Mouse (Mus musculus): Measurements from ENCODE around the gene Dda1. TPM values are rescaled to one million over a fixed set of nuclear protein-coding genes. Genes with fewer than 3 reads are reported as not detected.

Dda1 gene
- total RNA-seq, 2 experiments from 2014 or later, result 28.4 to 31.7 TPM

DNA sequence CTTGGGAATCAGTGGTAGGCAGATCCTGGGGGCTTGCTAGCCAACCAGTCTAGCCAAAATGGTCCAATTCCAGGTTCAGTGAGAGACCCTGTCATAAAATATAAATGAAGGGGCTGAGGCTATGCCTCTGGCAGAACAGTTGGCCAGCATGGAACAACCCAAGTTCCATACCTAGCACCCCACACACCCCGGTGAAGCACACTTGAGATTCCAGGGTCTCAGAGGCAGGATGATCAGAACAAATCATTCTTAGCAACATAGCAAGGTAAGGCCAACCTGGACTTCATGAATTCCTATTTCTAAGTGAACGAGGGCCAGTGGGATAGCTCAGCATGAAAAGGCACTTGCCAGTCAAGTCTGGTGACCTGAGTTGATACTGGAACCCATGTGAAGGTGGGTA is 1.8 kb upstream of the Dda1 start:
- no peak for DNase-seq (ENCODE audit: low spot score)

DNA sequence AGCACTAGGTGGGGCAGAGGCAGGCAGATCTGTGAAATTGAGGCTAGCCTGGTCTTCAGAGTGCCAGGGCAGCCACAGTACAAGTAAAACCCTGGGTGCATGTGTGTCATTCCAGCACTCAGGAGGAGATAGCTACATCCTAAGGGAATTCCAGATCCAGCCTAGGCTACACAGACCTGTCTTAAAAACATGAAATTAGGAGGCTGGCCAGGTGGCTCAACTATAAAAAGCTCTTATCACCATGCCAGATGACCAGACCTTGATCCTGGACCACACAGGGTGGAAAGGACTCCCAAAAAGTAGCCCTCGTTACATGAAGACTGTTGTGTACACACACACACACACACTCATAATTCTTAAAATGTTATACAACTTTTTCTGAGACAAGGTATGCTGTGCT is 998 bp upstream of the Dda1 start:
- DNase-seq (ENCODE audit: low spot score), result no peak

DNA sequence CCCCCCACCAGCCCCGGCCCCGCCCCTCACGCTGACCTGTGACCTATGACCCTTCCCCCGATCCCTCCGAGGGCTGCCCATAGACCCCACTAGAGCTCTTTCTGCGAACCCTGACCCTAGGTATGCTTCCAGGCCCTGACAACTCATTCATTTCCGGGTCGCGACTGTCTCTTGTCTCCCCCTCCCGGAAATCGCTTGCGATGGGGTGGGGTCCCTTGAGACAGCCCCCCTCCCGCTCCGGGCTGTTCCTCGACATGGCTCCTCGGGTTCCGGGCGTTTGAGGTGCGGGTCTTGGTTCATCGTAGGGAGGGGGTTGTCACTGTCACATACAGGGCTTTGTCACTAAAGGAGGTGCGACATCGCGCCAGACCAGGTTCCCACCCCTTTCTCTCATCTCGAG is 412 bp downstream of the Dda1 start:
- peak; percentile 51 for DNase-seq (ENCODE audit: low spot score)

DNA sequence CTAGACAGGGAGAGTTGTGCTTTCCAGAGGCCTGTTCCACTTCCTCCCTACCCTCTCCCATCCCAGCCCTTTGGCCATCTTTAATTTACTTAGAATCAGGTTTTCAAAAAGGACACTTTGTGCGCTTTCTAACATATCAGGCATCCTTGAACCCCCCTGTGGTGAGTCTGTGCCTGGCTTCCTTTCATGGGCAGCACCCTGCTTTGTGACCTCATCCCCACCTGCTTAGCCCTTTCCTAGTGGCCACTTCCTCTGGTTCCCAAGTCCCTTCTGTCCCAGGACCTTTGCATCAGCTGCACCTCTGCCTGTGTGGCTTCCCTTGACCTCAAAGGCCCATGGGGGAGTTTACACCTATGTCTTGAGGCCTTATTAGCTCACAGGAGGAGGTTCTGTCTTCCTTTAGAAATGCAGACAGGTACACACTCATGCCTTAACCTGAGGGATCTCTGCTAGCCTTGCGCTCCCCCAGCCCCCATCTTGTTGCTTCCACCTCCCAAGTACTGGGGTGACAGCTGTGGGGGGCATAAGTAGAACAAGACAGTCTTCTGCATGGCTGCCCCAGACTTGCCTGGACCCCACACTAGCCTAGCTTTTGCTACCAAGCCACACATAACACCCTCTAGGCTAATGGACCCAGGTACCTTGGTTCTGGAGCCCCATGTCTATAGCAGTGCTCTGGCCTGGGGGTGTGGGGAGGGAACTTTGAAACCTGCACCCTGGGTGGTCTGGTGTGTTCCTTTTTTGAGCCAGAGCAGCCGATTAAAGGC is 1.3 kb downstream of the Dda1 start:
- no peak for DNase-seq (ENCODE audit: low spot score)

DNA sequence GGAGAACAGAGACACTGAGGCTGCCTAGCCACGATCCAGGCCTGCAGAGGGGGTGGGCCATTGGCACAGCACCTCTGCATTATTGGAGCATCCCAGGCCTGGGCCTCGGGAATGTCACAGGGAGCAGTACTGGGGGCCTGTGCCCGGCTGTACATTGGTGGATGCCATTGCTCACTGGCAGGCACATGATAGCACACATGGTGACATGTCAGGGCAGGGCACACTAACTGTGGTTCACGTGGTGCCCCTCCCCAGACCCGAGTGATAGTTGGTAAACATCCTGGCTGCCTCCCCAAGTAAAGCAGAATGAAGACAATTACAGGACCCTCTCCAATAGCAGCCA is 1.9 kb downstream of the Dda1 start:
- no peak for DNase-seq (ENCODE audit: low spot score)

DNA sequence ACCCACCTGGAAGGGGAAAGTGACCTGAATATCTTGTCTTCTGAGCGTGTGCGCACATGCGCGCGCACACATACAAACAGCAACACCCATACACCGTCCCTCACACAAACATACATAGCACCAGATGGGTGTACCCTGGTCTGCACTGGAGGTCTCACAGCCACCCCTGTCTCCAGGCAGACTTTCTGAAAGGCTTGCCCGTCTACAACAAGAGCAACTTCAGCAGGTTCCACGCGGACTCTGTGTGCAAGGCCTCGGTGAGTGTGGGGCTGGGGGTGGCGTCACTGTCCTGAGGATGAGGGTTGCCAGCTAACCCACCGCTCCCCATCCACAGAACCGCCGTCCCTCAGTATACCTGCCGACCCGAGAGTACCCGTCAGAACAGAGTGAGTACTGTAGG is 2.9 kb downstream of the Dda1 start:
- no peak for DNase-seq (ENCODE audit: low spot score)

DNA sequence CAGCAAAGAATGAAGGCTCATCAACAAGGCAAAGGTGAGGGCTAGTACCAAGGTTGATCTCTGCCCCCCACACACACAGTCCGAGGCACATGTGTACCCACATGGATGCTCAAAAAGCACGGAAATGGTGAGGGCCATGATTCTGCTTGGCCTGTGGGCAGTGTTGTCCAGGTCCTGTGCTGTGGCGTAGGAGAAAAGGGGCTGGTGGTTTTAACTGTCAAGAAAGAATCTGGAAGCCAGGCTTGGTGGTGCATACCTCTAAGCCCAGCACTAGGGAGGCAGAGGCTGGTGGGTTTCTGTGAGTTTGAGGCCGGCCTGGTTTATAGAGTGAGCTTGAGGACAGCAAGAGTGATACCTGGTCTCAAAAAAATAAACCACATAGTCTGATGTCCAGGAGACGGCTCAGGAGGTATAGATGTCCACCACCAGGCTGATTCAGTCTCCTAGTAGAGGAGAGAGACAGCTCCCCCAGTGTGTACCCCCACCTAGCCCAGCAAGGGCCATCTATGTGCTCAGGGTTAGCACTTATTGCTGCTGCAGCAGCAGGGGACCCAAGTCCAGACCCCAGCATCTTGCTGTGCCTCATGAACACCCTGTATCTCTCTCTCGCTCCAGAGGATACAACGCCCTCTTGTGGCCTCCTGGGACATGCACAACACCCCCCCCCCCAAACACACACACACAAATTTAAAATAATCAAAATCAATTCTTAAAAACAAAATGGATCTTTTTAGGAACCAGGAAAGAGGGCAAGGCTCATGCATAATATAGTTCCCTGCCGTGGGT is 3.8 kb downstream of the Dda1 start:
- DNase-seq (ENCODE audit: low spot score), result no peak

DNA sequence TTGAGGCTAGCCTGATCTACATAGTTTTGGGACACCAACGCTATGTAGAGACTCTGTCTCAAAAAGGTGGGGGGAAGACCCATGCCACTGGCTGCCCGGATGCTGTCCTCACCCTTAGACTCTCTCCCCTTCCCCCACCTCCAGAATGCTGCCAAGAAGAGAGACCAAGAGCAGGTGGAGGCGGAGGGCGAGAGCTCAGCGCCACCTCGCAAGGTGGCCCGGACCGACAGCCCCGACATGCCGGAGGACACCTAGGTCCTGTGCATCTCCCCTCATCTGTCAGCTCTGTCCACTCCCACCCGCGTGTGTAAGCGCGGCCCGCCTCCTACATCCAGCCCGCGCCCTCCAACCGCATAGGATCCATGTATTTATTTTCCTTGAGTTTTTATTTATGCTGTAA is 5.3 kb downstream of the Dda1 start:
- DNase-seq (ENCODE audit: low spot score), result no peak

DNA sequence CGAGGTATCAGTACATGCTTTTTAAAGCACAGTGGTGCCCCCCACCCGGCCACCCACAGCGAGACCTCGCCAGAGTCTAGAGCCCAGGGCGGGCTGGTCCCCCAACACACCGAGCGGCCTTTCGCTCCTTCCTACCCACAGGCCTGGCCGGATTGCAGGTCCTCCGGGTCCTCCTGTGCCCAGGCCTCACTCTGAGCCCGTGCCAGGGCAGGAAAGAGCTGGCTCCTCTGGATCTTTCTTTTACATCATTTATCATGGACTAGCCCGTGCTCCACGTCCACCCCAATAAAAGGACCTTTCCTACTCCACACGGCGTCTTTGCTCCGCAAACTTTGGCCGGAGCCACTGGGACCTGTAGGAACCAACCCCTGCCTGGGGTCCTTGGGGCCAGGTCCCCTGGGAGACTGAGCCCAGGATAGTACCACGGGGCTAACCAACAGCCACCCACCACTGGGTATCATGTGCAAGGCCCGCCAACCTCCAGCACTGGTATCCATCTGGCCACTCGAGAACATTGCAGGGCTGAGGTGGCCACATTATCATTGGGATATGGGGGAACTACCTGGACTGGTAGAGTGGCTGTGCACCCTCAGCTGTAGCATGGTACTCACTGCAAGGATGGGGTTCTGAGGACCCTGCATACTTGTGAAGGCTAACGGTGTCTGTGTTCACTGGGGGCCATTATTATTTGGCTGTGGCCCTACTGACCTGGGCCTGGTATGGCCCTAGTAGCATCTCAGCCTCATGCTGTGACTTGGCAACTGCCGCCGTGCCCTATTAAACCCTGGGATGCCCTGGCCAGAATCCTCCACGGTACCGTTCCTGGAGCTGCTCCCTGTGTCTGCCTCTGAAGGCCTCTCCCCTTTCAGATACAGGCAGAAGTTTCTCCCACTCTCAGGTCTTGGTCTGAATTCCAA is 6.0 kb downstream of the Dda1 start:
- no peak for DNase-seq (ENCODE audit: low spot score)

DNA sequence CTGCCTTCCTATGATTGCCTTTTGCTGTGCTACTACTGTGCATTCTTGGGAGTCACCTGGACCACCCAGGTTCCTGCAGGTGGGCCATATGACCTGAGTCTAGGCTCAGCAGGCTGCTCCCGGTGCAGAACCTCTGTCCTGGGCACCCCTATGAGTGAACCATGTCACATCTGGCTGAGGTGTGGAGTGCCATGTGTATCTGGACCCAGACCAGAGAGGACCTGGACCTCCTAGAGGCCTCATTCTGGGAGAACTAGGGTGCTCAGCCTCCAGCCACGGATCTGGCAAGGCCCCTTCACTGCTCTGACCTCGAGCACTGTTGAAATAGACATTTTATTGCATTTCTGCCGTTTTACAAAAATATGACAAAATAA is 6.7 kb downstream of the Dda1 start:
- no peak for DNase-seq (ENCODE audit: low spot score)

DNA sequence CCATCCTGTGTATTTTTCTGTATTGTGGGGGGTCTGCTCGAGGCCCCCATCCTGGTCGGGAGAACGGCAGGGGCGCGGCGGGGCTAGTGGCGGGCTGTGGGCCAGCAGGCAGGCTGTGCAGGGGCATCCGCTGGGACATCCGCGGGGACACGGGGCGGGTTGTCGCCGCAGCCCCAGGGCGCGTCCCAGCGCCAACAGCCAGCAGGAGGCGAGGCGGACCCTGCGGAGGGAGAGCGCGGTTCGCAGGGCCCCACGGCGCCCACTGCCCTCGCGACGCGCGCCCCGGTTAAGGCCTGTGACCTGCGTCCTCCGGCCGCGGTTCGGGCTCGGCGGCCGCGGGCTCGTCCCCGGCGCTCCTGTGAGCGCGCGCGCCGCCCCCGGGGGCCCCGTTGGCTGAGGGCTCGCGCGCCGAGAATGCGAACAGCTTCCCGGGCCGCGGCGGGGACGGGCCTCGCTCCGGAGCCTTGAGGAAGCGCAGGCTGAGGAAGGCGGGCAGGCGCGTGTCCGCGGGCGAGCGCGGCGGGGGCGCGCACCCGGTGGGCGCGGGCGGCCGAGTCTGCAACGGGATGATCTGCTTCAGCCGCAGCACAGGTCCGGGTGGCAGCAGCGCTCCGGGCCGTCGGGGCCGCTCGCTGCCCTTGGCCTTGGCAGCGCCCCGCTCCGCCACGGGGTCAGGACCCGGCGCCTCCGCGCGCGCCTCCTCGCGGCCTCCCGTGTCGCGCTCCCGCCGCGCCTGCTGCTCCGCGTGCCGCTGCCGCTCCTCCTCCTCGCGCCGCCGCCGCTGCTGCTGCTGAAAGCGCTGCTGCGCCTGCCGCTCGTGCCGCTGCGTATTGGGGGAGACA is 7.3 kb downstream of the Dda1 start:
- DNase-seq (ENCODE audit: low spot score), result peak; percentile 72

DNA sequence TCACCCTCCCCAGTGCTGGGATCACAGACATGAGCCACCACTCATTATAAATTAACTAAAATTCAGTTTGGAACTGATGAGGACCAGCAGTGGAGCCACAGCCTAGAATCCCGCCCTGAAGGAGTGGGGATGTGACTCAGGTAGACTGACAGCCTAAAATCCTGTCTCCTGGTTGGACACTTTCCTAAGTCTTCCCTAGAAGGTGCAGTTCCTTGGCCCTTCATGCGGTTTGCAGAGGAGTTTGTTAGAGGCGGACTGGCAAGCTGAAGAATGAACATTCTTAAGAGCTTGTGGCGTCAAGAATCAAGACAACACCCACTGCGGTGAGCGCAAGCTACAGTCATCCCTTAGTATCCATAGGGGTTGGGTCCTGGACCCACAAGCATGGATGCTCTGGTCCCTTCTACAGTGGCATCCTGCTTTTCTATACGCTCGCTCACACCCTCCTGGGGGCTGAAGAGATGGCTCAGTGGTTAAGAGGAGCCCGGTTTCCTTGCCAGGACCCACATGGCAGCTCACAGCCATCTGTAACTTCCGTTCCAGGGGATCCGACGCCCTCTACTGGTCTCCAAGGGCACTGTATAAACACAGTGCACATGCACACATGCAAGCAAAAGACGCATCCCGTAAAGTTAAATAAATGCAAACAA is 8.3 kb downstream of the Dda1 start:
- DNase-seq (ENCODE audit: low spot score), result no peak

DNA sequence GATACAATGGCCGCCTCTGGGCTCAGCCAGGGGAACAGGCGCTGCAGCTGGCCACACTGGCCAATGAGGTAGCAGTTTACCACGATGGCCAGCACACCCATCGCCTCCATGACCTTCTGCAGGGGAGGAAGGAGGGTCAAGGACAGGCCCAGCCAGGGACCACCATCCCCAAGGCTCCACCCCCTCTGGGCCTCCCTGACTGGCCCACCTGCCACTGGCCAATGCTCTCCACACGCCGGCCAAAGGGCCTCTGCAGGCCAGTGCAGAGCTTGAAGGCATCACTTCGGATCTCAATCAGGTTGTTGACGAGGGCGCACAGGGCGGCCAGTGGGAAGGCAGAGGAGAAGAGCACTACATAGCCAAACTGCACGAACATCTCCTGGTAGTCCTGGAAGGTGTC is 9.9 kb downstream of the Dda1 start:
- no peak for DNase-seq (ENCODE audit: low spot score)

DNA sequence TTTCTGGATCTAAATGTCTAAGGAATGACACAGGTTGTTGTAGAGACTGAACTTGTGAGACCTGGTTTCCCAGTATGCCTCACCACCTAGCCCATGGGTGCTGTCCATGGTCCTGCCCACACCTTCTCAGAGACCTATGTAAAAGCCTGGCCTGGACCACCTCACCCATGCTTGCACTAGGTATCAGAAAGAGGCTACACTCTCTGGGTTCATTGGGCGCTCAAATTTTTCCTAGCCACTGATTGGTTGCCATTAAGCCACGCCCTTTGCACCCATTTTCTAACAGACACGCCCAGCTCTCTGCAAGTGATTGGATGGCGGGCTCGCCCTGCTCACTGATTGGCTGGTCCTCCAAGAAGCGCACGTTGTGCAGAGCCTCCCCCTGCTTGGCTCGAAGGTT is 14.9 kb downstream of the Dda1 start:
- no peak for DNase-seq (ENCODE audit: low spot score)

DNA sequence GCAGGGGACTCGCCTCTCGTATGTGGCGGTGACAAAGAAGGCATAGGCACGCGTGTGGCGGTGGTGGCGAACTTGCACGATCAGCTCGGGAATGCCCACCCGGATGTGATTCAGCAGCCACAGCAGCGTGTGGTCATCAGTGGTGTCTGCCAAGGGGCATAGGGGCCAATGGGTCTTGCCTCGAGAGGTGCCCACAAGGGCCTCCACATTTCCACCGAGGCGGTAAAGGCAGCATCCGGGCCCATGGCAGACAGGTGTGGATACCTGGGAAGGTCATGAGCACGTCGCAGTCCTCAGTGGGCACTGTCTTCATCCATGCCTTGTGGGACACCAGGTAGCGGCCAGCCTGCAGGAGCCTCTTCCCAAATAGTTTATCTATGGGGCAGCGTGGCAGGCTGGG is 15.7 kb downstream of the Dda1 start:
- no peak for DNase-seq (ENCODE audit: low spot score)

DNA sequence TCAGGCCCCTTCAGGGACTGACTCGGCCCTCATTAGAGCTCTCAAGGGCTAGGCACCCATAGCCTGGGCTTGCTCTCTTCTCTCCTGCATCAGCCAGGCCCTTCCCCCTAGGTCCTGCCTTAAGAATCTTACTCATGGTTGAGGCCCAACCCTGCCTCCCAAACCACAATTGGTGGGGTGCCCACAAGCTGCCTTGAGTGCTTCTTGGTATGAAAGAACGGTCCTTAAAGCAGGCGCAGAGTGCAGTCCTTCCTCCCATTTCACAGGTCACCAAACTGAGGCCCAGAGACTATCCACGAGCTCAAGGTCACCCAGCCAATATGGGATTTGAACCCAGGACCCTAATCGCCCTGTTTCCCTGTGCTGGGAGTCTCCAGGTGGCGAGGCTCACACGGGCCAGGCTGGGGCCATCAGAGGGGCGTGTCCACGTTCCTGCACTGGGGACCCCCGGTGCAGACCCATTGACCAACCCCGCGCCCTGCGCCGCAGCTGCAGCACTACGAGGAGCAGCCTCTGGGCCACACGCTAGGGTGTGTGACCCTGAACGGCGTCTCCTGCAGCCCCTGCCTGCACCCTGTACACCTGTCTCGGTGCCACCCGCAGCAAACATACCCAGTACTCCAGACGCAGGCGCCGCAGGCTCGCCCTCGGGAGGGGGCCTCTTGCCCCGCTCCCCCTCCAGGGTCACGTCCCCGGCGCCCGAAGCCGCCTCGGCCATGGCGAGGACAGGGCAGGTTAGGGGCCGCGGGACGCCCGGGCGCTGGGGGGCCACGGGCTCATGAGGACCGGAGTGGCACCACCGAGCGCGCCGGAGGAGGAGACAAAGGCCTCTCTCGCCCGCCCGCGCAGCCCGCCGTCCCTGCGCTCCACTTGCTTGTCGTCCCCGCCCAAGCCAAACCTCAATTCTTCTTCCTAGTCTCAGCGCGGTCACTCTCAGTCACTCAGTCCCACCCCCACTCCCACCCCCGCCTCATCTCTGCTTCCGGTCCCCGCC is 16.4 kb downstream of the Dda1 start, which contains the start of gene Ano8:
Gene Ano8 (minus strand): TSS at position 822 of the 994 bp plus-strand sequence.
- DNase-seq (ENCODE audit: low spot score), result peak; percentile 88

DNA sequence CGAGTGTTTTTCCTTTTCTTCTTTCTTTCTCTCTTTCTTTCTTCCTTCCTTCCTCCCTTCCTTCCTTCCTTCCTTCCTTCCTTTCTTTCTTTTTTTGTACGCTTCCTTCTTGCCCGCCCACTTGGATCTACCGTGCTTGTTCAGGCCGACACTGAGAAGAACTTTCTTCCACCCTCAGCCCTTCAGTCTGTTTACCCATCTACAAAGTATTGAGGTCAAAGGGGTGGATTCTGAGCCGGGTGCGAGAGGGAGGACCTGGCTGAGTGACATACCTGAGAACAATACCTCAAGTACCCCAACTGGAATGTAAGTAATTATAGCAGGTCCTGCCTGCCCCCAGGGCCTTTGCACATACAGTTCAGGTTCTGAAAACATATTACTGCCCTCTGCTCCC is 17.1 kb downstream of the Dda1 start:
- no peak for DNase-seq (ENCODE audit: low spot score)

DNA sequence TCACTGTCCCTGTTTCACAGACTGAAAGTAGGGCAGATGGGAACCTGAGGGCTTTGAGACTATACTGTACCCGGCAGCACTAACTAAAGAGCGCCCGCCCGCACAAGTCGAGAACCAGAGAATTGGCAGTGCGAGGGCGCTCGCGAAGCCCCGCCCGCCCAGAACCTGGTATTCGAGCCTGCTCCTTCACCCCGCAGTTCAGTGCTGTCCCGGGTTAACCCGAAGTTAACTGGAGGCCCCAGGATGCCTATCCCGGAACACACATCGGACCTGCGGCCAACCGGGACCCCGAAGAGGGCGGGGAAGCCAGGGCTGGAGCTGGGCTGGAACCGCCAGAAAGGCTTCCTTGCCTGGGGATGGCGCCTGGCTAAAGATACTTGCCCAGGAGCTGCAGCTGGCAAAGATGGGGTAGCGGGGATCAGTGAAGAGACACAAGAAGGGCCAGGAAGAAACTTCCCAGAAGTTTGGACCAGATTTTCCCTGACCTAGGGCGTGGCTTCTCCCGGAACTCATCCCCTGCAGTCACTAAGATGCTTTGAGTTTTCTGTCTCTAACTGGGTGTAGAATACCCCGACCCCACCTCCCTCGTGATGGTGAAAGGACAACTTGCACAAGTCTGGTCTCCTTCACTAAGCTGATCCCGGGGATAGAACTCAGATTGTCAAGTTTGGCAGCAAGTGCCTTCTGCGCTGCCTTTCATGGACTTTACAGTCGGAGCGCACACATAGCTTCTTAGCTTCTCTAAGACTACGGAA is 18.9 kb downstream of the Dda1 start, which contains the start of gene Gtpbp3:
Gene Gtpbp3 (plus strand): TSS at position 413 of the 755 bp plus-strand sequence.
- peak; percentile 87 for DNase-seq (ENCODE audit: low spot score)

DNA sequence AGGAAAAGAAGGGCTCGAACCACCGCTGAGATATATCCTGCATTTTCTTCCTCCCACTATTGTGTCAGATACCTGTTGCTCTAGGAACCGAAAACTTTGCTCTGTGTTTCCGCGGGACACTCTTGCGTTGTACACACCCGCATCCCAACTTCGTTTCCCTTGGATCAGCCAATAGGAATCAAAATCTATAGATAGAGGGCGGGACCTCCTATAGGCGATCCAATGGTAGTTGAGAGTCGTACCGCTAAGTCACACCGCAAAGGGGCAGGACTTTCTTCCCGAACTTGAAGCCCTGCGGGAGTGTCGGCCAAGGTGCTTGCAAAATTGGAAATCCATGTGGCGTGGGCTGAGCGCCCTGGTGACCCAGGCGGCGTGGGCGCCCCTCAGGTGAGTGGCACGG is 19.5 kb downstream of the Dda1 start:
- DNase-seq (ENCODE audit: low spot score), result peak; percentile 95
